Mouse (Mus musculus) heart, adult 9 months (tissue): Measurements from ENCODE around the gene Pik3c2g.
A peak's percentile ranks its signal among the peaks of the same experiment; 100 is the strongest.
"Not testable (repeated sequence)": the region's sequence is repeated elsewhere in the genome, so short reads cannot be mapped to it uniquely, and the experiment has no call there.

Source experiments
- DNase-seq, 2 experiments: peaks; one replicate each; pipeline ENCODE4 v3.0.0; 2022; ENCODE audit warnings: low spot score in 2 of 2

Pik3c2g gene

DNA sequence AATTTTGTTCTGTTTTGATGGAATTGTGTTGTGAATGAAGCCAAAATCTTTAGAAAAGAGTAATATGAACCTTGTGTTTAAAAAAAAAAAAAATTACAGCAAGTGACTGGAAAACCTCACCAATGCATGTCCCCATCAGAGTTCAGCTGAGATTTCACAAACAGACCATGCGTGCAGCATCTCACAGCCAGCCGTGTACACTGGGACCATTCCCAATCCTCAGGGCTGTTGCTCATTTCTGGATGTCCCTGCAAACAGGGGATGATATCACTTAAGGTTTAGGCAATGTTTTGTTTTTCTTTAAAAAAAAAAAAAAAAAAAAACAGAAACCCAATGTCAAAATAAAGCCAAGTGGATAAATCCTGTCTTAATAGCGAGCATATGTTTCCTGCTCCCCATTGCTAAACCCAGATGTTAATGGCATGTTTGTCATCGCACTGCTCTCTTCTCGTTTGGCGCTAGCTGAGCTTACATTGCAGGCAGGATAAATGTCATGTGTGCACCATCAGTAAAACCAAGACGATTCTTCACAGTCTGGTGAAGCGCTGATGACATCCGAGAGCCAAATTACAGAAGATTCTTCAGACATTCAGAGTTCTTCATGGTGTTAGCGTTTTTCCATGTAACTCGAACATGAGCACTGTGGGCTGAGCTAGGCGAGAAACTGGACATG lies 322.1 kb downstream of the Pik3c2g start:
- peak; percentile 41 to 56 for DNase-seq

DNA sequence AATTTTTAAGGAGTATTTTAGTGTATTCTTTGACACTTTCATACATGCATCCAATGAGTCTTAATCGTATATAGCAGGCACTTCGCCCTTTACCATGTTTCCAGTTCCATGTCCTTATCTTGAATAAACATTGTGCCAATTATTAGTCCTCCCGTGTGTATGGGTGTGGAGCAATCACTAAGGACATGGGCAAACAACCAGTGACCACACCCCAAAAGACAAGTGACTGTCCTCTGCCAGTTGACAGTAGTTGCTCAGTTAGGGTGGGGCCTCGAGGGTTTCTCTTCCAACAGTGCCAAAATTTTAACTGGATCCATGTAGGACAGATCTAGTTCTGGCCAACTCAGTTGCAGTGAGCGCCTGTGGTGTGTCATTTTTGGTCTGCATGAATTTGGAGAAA lies 341.7 kb downstream of the Pik3c2g start:
- no peak for DNase-seq

DNA sequence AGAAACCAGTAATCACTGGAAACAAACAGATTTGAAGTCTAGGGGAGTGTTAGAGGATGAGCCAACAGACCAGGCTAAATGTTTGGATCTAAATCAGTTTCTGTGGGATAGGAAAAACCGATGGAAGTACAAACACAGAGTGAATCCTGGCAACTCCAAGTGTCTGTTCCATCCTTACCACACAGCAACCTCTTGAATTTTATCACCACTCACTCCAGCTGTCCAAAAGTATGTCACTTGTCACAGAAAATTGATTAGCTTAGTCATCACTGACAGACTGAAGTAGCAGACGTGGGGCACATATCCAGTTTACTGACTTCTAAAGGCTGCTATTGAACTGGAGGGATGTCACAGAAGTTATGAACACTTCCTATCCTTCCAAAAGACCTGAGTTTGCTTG lies 347.8 kb downstream of the Pik3c2g start:
- DNase-seq: no peak

DNA sequence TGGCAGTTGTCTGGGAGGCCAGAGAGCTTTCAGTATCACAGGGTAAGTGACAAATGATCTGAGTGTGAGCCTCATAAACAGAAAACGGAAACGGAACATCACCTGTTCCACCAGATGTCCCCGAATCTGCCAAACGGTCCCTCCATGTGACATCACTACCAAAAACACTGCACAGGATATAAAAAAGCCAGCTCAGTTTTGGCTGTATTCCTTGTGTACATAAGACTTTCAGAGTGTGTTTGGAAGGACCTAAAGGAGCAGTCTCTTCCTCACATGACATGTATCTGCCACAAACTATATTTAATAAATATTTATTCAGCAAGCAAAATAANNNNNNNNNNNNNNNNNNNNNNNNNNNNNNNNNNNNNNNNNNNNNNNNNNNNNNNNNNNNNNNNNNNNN lies 350.6 kb downstream of the Pik3c2g start:
- DNase-seq: not testable (repeated sequence)

DNA sequence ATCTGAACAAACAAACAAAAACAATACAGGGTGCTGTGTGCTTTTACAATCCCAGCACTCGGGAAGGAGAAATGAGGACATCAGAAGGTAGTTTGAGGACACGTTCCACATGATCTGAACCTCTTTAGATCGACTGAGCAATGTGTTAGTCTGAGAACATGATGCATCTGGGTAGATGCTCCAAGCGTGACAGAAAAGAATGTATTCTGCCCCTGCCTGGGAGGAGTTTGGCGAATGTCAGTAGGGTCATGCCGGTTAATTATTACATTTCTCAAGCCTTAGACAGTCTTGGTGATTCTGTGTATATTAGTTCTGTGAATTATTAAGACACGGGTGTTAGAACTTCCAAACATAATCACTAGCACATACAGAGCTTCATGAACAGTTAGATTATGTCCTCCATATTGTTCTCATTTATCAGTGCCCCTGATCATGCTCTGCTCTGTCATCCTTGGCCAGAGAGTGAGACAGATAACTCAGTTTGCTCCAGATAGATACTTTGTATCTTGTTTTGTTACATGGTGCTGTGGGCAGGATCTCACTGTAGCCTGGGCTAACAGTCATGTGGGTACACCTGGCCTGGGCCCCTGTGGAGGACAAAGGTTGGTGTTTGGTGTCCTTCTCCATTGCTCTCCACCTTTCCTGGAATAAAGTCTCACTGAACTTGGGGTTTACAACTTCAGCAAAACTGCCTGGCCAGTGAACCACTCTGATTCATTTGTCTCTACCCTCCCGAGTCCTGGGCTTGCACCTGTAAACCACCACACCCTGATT lies 360.3 kb downstream of the Pik3c2g start:
- peak in 1 of 2 experiments; percentile 5 for DNase-seq

DNA sequence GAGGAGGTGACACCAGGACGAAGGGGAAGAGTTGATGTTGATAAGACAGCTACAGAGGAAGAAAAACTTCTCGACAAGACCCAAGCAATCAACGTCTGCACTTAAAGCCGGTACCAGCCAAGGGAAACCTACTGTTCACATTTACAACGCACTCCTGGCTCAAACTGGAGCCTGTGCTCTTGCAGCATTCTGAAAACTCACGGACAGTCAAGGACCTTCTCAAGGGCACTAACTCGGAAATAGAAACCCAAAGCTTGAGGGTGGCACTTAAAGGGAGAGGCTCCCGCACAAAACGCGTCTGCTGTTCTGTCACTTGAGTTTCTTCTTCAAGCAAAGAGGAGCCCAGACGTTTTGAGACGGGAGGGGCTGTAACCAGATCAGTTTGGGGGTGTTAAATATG lies 366.6 kb downstream of the Pik3c2g start:
- DNase-seq: peak; percentile 12 to 23

DNA sequence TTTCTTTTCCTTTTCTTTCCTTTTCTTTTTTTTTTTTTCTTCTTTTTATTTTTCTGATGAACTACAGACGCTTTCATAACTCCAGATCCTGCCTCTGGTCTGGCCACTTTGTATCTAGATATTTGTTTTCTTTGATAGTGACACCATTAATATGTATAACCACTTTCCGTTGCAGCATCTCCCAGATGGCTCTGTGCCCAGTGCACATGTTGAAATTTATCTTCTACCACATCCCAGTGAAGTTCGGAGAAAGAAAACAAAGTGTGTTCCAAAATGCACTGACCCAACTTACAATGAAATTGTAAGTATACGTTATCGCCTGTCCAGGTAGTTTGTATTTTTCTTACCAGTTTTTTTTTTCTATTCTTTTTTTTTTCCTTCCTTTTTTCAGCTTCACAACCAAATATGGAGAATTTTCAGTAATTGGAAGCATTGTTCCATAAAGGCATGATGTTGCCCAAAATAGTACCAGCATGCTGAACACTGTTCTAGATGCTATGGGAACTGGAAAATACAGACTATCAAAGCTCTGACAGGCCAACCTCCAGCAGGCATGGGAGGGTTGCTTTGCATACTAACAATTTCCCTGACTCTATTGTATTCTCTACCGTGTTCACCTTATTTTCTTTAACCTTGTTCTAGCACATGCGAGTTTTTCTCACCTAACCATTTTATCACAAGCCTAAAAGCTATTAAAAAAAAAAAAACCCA lies 370.7 kb downstream of the Pik3c2g start:
- no peak for DNase-seq

DNA sequence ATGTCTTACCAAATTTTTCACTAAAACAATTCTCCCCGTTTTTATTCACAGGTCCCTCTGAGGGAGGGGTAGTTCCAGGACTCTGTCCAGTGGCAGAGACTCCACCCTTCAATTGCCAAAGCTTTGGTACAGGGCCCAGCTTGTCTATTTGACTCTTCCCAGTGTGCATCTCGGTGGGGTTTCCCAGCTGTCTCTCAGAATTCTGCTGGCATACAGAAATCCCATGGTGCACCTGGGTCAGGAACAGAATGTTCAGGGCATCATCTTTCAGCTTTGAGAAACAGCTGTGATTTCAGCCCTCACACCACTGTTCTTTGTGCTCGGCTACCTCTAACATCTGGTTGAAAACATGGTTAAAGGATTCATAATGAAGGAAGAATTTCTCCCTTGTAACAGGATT lies 376.8 kb downstream of the Pik3c2g start:
- peak; percentile 2 to 23 for DNase-seq

DNA sequence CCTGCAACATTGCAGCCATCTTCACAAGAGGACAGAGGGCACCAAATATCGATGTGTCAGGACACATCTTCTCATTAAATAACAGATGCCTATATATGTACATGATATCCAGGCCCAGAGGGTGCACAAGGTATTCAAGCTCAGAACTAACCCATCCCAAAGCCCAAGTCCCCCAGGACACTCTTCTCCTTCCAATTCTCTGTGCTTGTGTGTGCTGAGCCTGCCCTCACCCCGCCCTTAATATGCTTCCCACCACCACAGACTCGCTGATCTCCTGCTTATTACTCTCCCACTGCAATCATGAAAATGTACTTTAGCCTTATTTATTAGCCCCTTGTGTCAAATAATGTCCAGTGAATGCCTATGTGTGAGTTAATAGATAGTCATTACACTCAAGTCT lies 377.9 kb downstream of the Pik3c2g start:
- no peak for DNase-seq

DNA sequence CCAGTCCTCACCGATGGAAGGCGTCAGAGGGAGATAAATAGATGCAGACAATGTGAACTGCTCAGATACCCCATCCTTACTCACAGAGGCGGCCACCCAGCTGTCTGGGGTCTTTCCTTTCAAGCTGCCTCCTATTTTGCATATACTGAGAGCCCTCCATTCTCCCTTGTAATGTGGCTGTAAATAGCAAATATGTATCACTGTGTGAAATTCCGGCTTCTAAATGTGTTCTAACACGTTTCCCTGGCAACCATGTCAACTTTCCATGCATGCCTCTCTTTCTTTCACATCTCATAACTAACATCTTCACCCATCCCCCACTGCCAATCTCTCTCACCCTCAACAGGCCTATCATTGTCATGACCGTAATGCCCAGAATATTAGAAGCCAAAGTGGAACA lies 379.7 kb downstream of the Pik3c2g start:
- no peak for DNase-seq

DNA sequence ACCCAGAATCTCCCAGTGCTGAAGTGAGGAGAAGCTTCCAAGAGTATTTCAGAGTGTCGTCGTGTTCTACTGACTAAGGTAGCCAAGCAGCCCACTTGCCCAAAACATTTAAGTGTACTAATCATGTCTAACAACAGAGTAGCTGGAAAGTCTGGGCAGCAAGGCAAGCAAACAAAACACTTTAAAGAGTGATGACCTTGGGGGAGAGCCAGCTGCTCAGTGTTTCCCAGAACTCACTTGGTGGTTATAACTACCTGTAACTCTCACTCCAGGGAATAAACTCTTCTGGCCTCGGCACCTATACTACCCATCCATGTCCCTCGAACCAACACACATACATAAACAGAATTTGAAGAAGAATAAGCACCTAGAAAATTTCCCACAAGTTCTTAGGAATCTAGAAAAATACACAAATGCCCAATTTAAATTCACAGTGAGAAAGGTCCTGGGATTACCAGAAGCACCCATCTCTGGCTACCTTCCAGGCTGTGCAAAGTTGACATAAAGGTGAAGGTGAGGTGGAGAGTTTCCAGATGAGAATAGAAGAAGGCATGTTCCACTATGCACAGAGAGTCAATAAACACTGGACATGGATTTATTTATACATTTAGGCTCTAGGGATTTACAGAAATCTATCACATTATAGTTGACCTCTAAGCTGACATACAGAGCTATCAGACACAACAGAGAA lies 384.7 kb downstream of the Pik3c2g start:
- no peak for DNase-seq

DNA sequence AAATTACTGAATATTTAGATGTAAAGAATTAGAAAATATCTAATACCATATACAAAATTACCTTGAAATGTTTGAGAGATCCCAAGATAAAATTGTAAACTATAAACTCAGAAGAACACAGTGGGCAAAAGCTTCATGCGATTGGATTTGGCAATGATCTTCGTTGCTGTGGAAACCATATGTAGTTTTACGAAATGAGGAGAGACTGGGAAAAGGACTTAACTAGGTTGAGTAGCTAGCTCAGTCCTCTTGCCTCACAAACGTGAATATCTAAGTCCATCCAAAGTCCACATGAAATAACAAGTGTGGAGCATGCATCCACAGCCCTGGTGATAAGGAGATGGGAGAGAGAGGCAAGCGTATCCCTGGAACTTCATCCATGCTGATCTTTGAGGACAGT lies 387.6 kb downstream of the Pik3c2g start:
- DNase-seq: no peak

DNA sequence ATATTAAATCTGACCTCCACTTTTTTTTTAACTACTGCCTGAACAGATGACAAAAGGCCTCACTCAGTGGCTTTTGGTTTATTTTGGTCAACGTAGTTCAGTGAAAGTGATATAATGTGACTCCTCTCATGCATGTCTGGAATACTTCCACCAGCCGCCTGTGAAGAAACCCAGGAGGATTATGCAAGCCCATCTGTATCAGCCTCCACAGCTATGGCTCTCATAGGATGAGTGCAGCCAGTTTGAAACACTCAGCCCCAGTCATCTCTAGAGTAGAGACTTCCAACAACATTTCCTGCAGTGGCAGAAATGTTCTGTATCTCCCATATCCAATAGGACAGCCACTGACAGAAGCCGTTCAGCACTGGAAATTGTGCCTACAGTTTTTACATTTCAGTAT lies 391.1 kb downstream of the Pik3c2g start:
- DNase-seq: no peak

DNA sequence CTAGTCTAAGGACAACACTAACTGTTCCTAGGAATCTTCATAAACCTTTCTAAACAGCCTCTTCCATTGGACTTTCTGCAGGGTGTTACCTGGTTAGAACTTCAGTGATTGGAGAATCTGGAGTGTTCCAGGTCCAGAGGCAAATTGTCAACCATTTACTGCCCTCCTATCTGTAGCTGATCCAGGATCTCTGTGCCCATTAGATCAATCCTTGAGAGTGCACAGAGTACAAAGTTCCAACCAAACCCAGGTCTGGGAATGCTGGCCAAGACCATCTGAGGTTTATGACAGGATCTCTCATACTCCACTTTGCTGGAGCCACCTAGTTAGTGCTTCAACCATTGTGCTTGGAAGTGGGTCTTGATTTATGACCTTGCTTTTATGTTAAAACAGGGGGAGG lies 394.0 kb downstream of the Pik3c2g start:
- no peak for DNase-seq

DNA sequence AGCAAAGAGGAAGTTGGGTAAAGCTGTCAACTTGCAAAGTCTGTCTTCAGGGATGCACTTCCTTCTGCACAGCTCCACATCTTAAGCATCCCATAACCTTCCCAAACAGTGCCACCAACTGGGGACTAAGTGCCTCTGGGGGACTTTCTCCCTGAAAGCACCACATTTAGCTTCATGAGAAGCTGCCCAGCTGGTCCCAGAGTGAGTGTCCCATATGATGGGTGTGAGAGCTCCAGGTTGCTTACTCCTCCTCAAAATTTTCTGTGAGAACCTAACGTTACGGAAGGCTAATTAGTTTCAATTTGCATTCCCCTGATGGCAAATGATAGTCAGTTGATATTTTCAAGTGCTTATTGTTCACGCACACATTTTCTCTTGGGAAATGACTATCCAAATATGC lies 397.0 kb downstream of the Pik3c2g start:
- DNase-seq: no peak

DNA sequence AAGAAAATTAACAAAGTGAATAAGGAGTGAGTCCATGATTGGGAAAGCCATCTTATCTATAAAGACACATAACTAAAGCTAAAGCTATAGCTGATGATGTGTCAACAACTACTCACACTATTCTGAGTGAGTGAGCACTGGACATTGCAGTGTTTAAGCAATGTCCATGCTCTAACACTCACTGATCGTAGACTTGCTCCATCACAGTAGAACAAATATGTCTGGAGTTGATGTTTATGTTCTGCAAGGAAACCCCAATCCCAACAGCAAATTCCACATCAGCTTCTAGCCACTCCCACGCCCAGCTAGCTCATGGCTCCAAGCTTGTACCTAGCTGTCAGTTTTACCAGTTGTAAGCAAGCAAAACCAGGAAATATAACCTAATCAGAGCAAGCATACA lies 399.5 kb downstream of the Pik3c2g start:
- no peak for DNase-seq

DNA sequence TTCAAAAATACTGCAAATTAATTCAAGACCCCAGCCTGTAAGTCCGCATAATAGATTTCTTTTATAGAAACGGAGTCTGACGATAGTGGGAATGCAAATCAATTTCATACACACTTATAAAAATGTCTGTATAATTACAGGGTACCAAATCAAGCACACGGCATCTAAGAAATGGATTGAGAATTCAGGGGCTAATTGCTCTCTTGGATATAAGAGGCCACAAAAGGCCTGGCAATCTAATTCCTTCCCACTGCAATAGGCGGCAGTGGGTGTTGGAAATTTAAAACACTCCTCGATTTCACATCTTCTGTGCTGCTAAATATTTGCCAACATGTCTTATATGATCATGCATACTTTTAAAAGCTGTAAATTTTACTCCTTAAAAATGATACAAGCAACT lies 402.1 kb downstream of the Pik3c2g start:
- no peak for DNase-seq

DNA sequence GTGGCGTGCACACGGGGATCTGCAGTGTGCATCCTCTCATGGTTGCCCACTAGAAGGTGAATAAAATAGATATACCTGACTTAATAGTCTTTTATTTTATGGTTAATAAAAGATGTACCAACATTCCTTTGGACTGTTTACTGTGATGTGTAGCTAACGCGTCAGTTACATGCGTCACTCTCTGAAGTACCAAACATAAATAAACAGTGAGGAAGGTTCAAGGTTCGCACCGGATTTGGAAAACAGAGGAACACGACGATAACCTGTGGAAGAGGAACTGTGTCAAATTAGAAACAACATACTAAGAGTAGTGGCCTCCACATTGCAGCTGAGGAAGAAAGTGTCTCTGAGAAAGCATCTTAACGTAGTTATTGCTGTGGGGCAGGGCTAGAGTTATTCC lies 402.6 kb downstream of the Pik3c2g start:
- no peak for DNase-seq

DNA sequence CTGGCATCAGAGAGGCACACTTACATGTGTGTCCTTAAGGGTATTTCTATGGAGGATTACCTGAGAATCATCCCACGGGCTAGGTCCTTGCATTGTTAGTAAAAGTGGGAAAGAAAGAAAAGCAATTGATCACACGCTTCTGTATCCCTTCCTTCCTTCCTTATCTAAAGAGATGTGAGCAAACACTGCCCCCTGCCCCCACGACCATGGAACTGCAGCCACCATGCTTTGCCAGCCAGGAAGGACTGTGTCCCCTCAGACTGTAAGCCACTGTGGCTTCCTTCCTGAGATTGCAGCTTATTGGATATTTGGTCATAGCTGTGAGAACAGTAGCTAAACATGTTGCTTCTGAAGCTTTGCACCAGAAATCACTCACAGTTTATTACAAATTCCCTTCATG lies 418.2 kb downstream of the Pik3c2g start:
- DNase-seq: no peak
